Mouse (Mus musculus) adrenal gland, postnatal 4 days (tissue): Measurements from ENCODE around the gene Gab3. TPM values are rescaled to one million over a fixed set of nuclear protein-coding genes. Genes with fewer than 3 reads are reported as not detected.
"Not testable (repeated sequence)": the region's sequence is repeated elsewhere in the genome, so short reads cannot be mapped to it uniquely, and the experiment has no call there.

Experiments used
- DNase-seq, 2 experiments: peaks; one replicate each; pipeline ENCODE4 v3.0.0; 2021 to 2022; ENCODE audit warnings: low spot score in 2 of 2, mixed read lengths in 2 of 2
- total RNA-seq, 2 experiments: library from RNA; stranded (reverse); gene quantifications; 2 replicates each; pipeline ENCODE4 v1.2.3; 2021

Gab3 gene
- total RNA-seq, 2 experiments from 2014 or later = 2.5 to 3.0 TPM

DNA sequence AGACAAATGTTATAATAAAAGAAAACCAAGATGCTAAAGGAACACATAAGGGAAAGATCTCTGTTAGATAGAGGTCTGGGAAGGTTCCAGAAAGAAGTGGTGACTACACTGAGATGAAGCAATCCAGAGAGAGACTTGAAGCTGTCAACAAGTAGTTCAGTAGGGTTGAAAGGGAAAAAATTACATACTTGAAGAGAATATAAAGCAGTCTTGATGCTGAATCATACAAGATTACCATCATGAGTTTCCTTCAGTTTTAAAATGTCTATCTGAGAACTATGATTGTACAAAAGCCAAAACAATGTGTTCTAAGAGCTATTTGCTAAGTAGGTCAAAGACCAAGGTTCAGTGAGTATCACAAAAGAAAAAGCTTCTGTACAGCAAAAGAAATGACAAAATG, 48.6 kb downstream of the Gab3 start:
- DNase-seq = no peak

DNA sequence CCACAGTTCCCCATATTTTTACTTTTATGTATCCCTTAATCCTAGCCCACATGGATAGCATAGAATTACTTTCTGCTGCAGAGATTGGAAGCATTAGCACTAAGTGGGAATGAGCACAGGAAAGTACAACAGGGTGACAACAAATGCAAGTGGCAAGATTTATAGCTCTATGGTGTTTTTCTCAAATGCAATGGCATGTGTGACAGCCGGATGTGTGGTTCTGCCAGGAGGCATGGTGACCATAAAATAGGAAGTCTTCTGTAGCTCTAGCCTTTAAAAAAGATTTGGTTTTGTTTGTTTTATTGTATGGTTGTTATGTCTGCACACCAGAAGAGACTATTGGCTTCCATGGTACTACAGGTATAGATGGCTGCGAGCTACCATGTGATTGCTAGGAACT, 50.1 kb downstream of the Gab3 start:
- no peak for DNase-seq

DNA sequence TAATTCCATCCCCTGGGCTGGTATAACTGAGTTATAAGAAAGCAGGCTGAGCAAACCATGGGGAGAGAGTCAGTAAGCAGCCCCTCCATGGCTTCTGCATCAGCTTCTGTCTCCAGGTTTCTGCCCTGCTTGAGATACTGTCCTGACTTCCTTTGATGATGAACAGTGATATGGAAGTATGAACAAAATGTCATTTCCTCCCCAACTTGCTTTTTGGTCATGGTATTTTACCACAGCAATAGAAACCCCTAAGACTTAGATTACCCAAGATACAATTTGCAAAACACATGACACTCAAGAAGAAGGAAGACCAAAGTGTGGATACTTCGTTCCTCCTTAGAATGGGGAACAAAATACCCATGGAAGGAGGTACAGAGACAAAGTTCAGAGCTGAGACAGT, 51.2 kb downstream of the Gab3 start:
- not testable (repeated sequence) for DNase-seq

DNA sequence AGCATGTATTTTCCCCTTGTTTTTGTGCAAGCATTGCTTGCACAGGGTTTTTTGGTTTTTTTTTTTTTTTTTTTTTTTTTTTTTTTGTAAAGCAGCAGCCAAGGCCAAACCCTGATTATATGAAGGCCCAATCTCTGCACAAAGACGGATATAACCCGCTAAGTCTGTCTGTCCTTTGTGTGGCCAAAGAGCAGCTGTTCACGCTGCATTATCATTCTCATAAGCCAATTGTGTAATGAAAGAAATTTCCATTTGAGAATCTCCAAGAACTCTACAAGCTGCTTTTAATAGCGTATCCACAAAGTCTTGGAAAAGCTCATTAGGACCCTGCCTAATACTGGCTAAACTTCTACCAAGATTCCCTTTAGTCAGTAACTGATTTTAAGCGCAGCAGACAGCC, 101.5 kb downstream of the Gab3 start:
- DNase-seq = no peak

DNA sequence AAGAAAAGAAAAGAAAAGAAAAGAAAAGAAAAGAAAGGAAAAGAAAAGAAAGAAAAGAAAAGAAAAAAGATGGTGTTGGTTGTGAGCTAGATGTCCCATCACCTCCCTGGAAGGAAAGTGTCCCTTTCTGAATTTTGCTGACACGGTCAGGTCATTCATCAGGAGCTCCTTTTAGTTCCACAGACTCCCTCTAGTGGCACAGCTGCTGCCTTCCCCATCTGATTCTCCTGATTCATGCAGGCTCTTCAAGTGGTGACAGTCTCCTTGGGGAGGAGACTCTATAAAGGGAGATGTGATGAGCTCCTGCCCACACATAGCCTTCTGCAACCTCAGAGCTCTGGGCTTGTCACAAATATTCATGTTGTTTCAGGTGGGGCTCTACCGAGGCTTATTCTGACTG, 122.4 kb downstream of the Gab3 start:
- DNase-seq = not testable (repeated sequence)

DNA sequence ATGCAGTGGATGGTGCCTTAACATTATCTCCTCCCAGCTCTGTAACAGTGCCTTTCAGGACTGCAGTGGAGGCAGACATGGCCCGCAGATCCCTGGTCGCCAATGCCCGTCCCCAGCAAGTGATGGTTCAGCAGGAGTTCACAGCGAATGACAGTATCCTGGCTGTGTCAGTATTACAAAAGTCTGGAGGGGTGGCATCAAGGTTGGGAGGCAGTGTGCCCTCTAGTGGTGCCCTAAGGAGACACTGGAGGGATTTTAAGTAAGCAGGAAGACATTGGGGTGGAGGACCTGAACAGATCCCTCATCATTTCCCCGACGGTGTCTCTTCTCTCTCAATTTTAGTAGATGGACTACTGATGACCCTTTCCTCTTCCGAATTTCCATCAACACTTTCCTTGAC, 126.1 kb downstream of the Gab3 start:
- DNase-seq = not testable (repeated sequence)

Other genes with a start within 250 kb of the Gab3 start
- gene Gm5936, start 248.3 kb downstream of the Gab3 start, total RNA-seq = under 1 TPM in 1 of 2 experiments, not detected in 1; 0.14 TPM
- 10 to 100 TPM; 60.3 to 63.9 TPM for gene Dkc1, start 10.4 kb upstream of the Gab3 start, total RNA-seq
- 10 to 100 TPM; 49.0 to 51.1 TPM for gene Mpp1, start 45.6 kb upstream of the Gab3 start, total RNA-seq
- under 1 TPM in 1 of 2 experiments, not detected in 1; 0.70 TPM for gene Smim9, start 78.3 kb upstream of the Gab3 start, total RNA-seq